Mouse (Mus musculus) intestine, postnatal 0 days (tissue): Measurements from ENCODE around the gene BC029722. TPM values are rescaled to one million over a fixed set of nuclear protein-coding genes. Genes with fewer than 3 reads are reported as not detected.

Experiments used
- ATAC-seq: fragments of 200-750 bp; cut with Nextera tagmentation; 2 replicates; pipeline ENCODE4 v1.8.0; 2017; ENCODE audit warnings: mild to moderate bottlenecking, moderate TSS enrichment, moderate library complexity
- H3K27ac ChIP-seq: fragments of 300-500 bp; sonication (generic); 2 replicates; pipeline ENCODE4 v1.5.1; 2014; ENCODE audit warnings: mild to moderate bottlenecking, low read depth, low read length, moderate library complexity
- H3K27me3 ChIP-seq: fragments of 300-500 bp; sonication (generic); replicated peaks from 2 replicates; pipeline ENCODE4 v1.6.1; 2014; ENCODE audit warnings: low read length, mixed read lengths; ENCODE audit not compliant: control insufficient read depth, insufficient read depth
- H3K36me3 ChIP-seq: fragments of 300-500 bp; sonication (generic); 2 replicates; pipeline ENCODE4 v1.6.1; 2014; ENCODE audit warnings: mild to moderate bottlenecking, moderate library complexity; ENCODE audit not compliant: control insufficient read depth, insufficient read depth
- H3K4me1 ChIP-seq: fragments of 300-500 bp; sonication (generic); replicated peaks from 2 replicates; pipeline ENCODE4 v1.6.1; 2014; ENCODE audit warnings: antibody characterized with exemption, low read length, mixed read lengths; ENCODE audit not compliant: control insufficient read depth, insufficient read depth
- H3K4me2 ChIP-seq: fragments of 300-500 bp; sonication (generic); replicated peaks from 2 replicates; pipeline ENCODE4 v1.6.1; 2014; ENCODE audit warnings: low read depth, mild to moderate bottlenecking, moderate library complexity
- H3K4me3 ChIP-seq: fragments of 300-500 bp; sonication (generic); 2 replicates; pipeline ENCODE4 v1.5.1; 2014; ENCODE audit warnings: low read depth, low read length
- H3K9ac ChIP-seq: fragments of 300-500 bp; sonication (generic); 2 replicates; pipeline ENCODE4 v1.6.1; 2014; ENCODE audit warnings: mild to moderate bottlenecking, low read depth, low read length
- H3K9me3 ChIP-seq: fragments of 300-500 bp; sonication (generic); 2 replicates; pipeline ENCODE4 v1.6.1; 2016; ENCODE audit warnings: mixed run types; ENCODE audit not compliant: control insufficient read depth
- CTCF ChIP-seq: sonication (generic); IDR thresholded peaks from 2 replicates; pipeline ENCODE4 v1.5.1; 2016; ENCODE audit warnings: low read depth, mild to moderate bottlenecking, control low read depth, antibody characterized with exemption, moderate library complexity
- WGBS: fragments of 180-500 bp; shearing (Covaris S2); extraction: QIAGEN DNeasy Blood & Tissue Kit; methylation state at CpG from one replicate; pipeline ENCODE4 v1.1.7; 2014; 5-methylcytosine and 5-hydroxymethylcytosine counted together
- polyA plus RNA-seq: library from polyadenylated mRNA; unstranded; fragments of >200 nt; fragmentation: Nextera tagmentation; extraction: Ambion mirVana; gene quantifications from 2 replicates; pipeline ENCODE4 v1.2.1, GENCODE M21; 2015

Gene BC029722
- polyA plus RNA-seq, 1 experiment from 2014 or later: 42.3 TPM

DNA sequence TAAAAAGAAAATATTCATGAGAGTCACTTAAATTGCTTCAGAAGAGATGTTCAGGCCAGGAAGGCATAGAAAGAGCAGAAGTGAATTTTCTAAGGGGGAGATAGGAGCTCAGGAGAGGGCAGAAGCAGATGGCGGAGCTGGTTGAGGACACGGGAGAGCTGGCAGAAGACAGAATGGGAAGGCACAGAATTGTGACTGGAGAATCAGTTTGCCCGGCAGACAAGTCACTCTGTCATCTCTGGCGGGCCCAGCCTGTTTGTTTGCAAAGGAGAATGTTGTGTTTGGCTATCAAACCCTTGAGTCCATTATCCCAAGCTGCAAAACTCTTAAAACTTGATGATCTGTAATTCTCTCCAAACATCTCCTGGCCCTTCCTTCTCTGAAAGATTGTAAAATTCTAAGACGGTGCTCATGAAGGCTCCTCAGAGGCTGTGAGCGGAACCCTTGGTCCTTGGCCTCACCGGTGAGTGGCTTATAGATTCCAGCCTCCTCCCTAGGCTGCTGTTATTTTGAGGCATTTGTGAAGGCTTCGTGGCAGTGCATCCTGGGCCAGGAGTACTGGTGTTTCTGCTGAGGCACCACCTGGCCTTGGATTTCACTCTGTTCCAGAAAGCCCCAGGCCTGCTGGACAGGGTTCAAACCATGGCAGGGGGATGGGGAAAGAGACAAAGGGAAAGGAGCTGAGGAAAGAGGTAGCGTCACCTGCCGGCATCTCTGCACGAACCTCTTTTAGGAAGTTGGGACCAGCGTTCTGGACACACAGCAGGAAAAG lies 24.4 kb downstream of the BC029722 start:
- no peak for ATAC-seq
- H3K4me3 ChIP-seq: no peak overlapping the region
- no peaks in the 10 kb centered on the region for H3K36me3 ChIP-seq
- no peak for TF ChIP-seq CTCF
- H3K9me3 ChIP-seq: no peaks in the 10 kb centered on the region
- no peak overlapping the region for H3K9ac ChIP-seq
- H3K27me3 ChIP-seq: no peaks in the 10 kb centered on the region
- 79% methylated on average over 12 of the region's 12 CpGs for WGBS
- H3K27ac ChIP-seq: no peak overlapping the region
- no peaks in the 10 kb centered on the region for H3K4me1 ChIP-seq
- no peak overlapping the region for H3K4me2 ChIP-seq

DNA sequence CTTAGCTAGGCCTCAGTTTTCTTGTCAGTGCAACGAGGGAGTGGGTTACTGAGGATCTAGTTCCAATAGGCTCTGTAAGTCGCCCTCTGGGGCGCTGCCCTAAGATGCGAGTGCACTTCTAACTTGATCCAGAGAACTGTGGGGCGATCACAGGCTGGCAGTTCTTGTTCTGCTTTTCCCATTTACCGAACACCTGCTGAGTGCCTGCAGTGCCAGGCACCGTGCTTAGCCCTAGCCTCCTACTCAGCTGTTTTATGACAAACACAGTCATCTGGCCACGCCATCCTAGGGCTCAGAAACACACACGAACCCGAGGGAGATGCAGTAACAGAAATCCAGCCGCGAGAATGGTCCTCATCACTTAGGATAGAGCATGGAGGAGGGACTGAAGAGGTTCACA lies 26.3 kb downstream of the BC029722 start:
- WGBS: 42% methylated on average over 12 of the region's 12 CpGs
- no peak for ATAC-seq
- Histone ChIP-seq H3K9me3 (no peaks in the 10 kb centered on the region), H3K4me1 (no peaks in the 10 kb centered on the region), H3K4me3 (no peak overlapping the region), H3K9ac (no peak overlapping the region), H3K4me2 (no peak overlapping the region), H3K27ac (no peak overlapping the region), H3K27me3 (no peaks in the 10 kb centered on the region; the same call in 1 of the 2 replicates), H3K36me3 (no peaks in the 10 kb centered on the region)
- no peak for TF ChIP-seq CTCF

- Histone ChIP-seq H3K27me3 (no peaks in the 10 kb centered on the region; the same call in 1 of the 2 replicates), H3K4me1 (no peaks in the 10 kb centered on the region), H3K27ac (no peak overlapping the region), H3K9ac (no peak overlapping the region), H3K9me3 (no peaks in the 10 kb centered on the region), H3K36me3 (no peaks in the 10 kb centered on the region), H3K4me3 (no peak overlapping the region), H3K4me2 (no peak overlapping the region)
- WGBS: 59% methylated on average over 18 of the region's 18 CpGs
- no peak for TF ChIP-seq CTCF
- ATAC-seq: no peak
Observed at GRCm38 (mm10) chr2:155787949-155788931, 31.0 kb downstream of the BC029722 start.

GRCm38 (mm10) chr2:155786905-155787304 lies 32.3 kb downstream of the BC029722 start:
- WGBS: 63% methylated on average over 5 of the region's 5 CpGs
- no peak overlapping the region for H3K4me2 ChIP-seq
- no peaks in the 10 kb centered on the region for H3K36me3 ChIP-seq
- H3K9me3 ChIP-seq: no peaks in the 10 kb centered on the region
- H3K27me3 ChIP-seq: no peaks in the 10 kb centered on the region; the same call in 1 of the 2 replicates
- H3K27ac ChIP-seq: no peak overlapping the region
- no peak overlapping the region for H3K4me3 ChIP-seq
- no peak overlapping the region for H3K9ac ChIP-seq
- no peaks in the 10 kb centered on the region for H3K4me1 ChIP-seq
- ATAC-seq: no peak
- TF ChIP-seq CTCF: no peak

GRCm38 (mm10) chr2:155784534-155784933 lies 34.7 kb downstream of the BC029722 start:
- H3K36me3 ChIP-seq: no peaks in the 10 kb centered on the region
- H3K9me3 ChIP-seq: no peaks in the 10 kb centered on the region
- H3K4me2 ChIP-seq: no peak overlapping the region
- no peak overlapping the region for H3K4me3 ChIP-seq
- H3K4me1 ChIP-seq: no peaks in the 10 kb centered on the region
- 75% methylated on average over 6 of the region's 6 CpGs for WGBS
- no peaks in the 10 kb centered on the region; the same call in 1 of the 2 replicates for H3K27me3 ChIP-seq
- no peak for TF ChIP-seq CTCF
- no peak overlapping the region for H3K27ac ChIP-seq
- no peak for ATAC-seq
- no peak overlapping the region for H3K9ac ChIP-seq

GRCm38 (mm10) chr2:155779506-155779905 lies 39.7 kb downstream of the BC029722 start:
- WGBS: 86% methylated on average over 3 of the region's 3 CpGs
- Histone ChIP-seq H3K36me3 (no peaks in the 10 kb centered on the region), H3K27ac (no peak overlapping the region), H3K4me1 (no peaks in the 10 kb centered on the region), H3K4me2 (no peak overlapping the region), H3K9me3 (no peaks in the 10 kb centered on the region), H3K27me3 (peaks cover 19% of the 10 kb centered on the region), H3K9ac (no peak overlapping the region), H3K4me3 (no peak overlapping the region)
- TF ChIP-seq CTCF: no peak
- ATAC-seq: no peak
